Mouse (Mus musculus) CH12.LX (cell line): Measurements from ENCODE around the gene Angptl8. TPM values are rescaled to one million over a fixed set of nuclear protein-coding genes. Genes with fewer than 3 reads are reported as not detected.

Experiments
- DNase-seq: peaks from one replicate; pipeline ENCODE4 v3.0.0-alpha.2; 2013; ENCODE audit errors: extremely low read depth
- H3K27ac ChIP-seq: 2 replicates; pipeline ENCODE4 v1.5.1; 2012; ENCODE audit warnings: low read depth, mild to moderate bottlenecking, control low read depth, moderate library complexity; ENCODE audit not compliant: insufficient read depth
- H3K27me3 ChIP-seq: replicated peaks from 2 replicates; pipeline ENCODE3; 2012; ENCODE audit warnings: inconsistent platforms
- H3K36me3 ChIP-seq, 2 experiments: replicated peaks in 1 of 2; 2 replicates each; pipeline versions ENCODE3 to v1.6.1; 2012; ENCODE audit warnings: inconsistent platforms in 1 of 2, low read length in 1 of 2, mild to moderate bottlenecking in 1 of 2, mixed read lengths in 1 of 2, moderate library complexity in 1 of 2; ENCODE audit not compliant: control insufficient read depth in 1 of 2, insufficient read depth in 1 of 2
- H3K4me1 ChIP-seq, 2 experiments: 2 replicates each; pipeline ENCODE4 v1.6.1; 2012; ENCODE audit warnings: inconsistent platforms in 1 of 2, moderate library complexity in 1 of 2; ENCODE audit not compliant: insufficient read depth in 2 of 2, control insufficient read depth in 1 of 2
- H3K4me2 ChIP-seq: 2 replicates; pipeline ENCODE4 v1.6.1; 2012; ENCODE audit warnings: low read depth, mild to moderate bottlenecking, control low read depth; ENCODE audit not compliant: poor library complexity, insufficient read depth, severe bottlenecking
- H3K4me3 ChIP-seq, 3 experiments: fragments of 150-350 bp in 1 of 3; sonication (generic) in 1 of 3; replicated peaks in 1 of 3; 2 replicates each; pipeline versions ENCODE3 to v1.5.1; 2011 to 2012; ENCODE audit warnings: low read depth in 2 of 3, low read length in 2 of 3, mild to moderate bottlenecking in 2 of 3, moderate library complexity in 2 of 3, control low read depth in 1 of 3, improper control_type of control experiment in 1 of 3, inconsistent platforms in 1 of 3, mixed read lengths in 1 of 3; ENCODE audit not compliant: poor library complexity in 1 of 3
- H3K79me2 ChIP-seq: replicated peaks from 2 replicates; pipeline ENCODE4 v1.6.1; 2012; ENCODE audit warnings: mild to moderate bottlenecking, moderate library complexity; ENCODE audit not compliant: control insufficient read depth, poor library complexity, insufficient read depth, severe bottlenecking; ENCODE audit errors: extremely low read depth
- H3K9ac ChIP-seq: 2 replicates; pipeline ENCODE4 v1.6.1; 2012; ENCODE audit warnings: low read depth, mild to moderate bottlenecking, control low read depth, moderate library complexity; ENCODE audit not compliant: insufficient read depth
- H3K9me3 ChIP-seq: replicated peaks from 2 replicates; pipeline ENCODE3; 2012; ENCODE audit warnings: low read length, inconsistent platforms, mixed read lengths
- BHLHE40 ChIP-seq: IDR thresholded peaks from 2 replicates; pipeline ENCODE4 v1.6.1; 2011; ENCODE audit warnings: mild to moderate bottlenecking, low read depth, low read length, improper control_type of control experiment
- CHD2 ChIP-seq: IDR thresholded peaks from 2 replicates; pipeline ENCODE4 v1.6.1; 2011; ENCODE audit warnings: low read length, improper control_type of control experiment
- CTCF ChIP-seq, 2 experiments: IDR thresholded peaks in 1 of 2; conservative IDR thresholded peaks in 1 of 2; 2 replicates each; pipeline ENCODE4 v1.5.1; 2011 to 2012; ENCODE audit warnings: low read depth in 2 of 2, low read length in 2 of 2, improper control_type of control experiment in 1 of 2, inconsistent platforms in 1 of 2, mild to moderate bottlenecking in 1 of 2, moderate library complexity in 1 of 2
- GABPA ChIP-seq: IDR thresholded peaks from 2 replicates; pipeline ENCODE4 v1.6.1; 2012; ENCODE audit warnings: low read depth, low read length, improper control_type of control experiment, inconsistent platforms; ENCODE audit not compliant: insufficient replicate concordance
- HCFC1 ChIP-seq: IDR thresholded peaks from 2 replicates; pipeline ENCODE4 v1.6.1; 2012; ENCODE audit warnings: low read depth, mild to moderate bottlenecking, inconsistent platforms, low read length, improper control_type of control experiment
- JUN ChIP-seq: IDR thresholded peaks from 2 replicates; pipeline ENCODE4 v1.6.1; 2011; ENCODE audit warnings: low read depth, mild to moderate bottlenecking, low read length, improper control_type of control experiment, moderate library complexity; ENCODE audit not compliant: insufficient read depth
- JUND ChIP-seq: conservative IDR thresholded peaks from 2 replicates; pipeline ENCODE4 v1.6.1; 2011; ENCODE audit warnings: low read depth, low read length, improper control_type of control experiment
- MAFK ChIP-seq: IDR thresholded peaks from 2 replicates; pipeline ENCODE4 v1.6.1; 2011; ENCODE audit warnings: low read length, improper control_type of control experiment; ENCODE audit not compliant: insufficient replicate concordance
- MAX ChIP-seq: IDR thresholded peaks from 2 replicates; pipeline ENCODE4 v1.6.1; 2011; ENCODE audit warnings: low read length, improper control_type of control experiment
- MEF2A ChIP-seq: IDR thresholded peaks from 2 replicates; pipeline ENCODE4 v1.6.1; 2014; ENCODE audit warnings: low read depth, mild to moderate bottlenecking, inconsistent platforms, low read length, improper control_type of control experiment, borderline replicate concordance
- MYC ChIP-seq: IDR thresholded peaks from 2 replicates; pipeline ENCODE4 v1.6.1; 2011; ENCODE audit warnings: low read depth, mild to moderate bottlenecking, improper control_type of control experiment, low read length
- NELFE ChIP-seq: IDR thresholded peaks from 2 replicates; pipeline ENCODE4 v1.6.1; 2011; ENCODE audit warnings: low read depth, low read length, improper control_type of control experiment
- POLR2AphosphoS2 ChIP-seq: IDR thresholded peaks from 2 replicates; pipeline ENCODE4 v1.6.1; 2011; ENCODE audit warnings: low read depth, low read length, improper control_type of control experiment
- RAD21 ChIP-seq: IDR thresholded peaks from 2 replicates; pipeline ENCODE4 v1.6.1; 2011; ENCODE audit warnings: low read depth, mild to moderate bottlenecking, low read length, improper control_type of control experiment, moderate library complexity
- SIN3A ChIP-seq: IDR thresholded peaks from 2 replicates; pipeline ENCODE4 v1.6.1; 2012; ENCODE audit warnings: low read length, improper control_type of control experiment, inconsistent platforms
- USF1 ChIP-seq: IDR thresholded peaks from 2 replicates; pipeline ENCODE4 v1.6.1; 2014; ENCODE audit warnings: low read depth, mild to moderate bottlenecking, inconsistent platforms, low read length, improper control_type of control experiment
- ZMIZ1 ChIP-seq: IDR thresholded peaks from 2 replicates; pipeline ENCODE4 v1.6.1; 2012; ENCODE audit warnings: low read depth, mild to moderate bottlenecking, inconsistent platforms, low read length, improper control_type of control experiment
- ZNF384 ChIP-seq: IDR thresholded peaks from 2 replicates; pipeline ENCODE4 v1.6.1; 2012; ENCODE audit warnings: low read depth, low read length, improper control_type of control experiment, inconsistent platforms
- dilution Hi-C: fragments of 300-500 bp; cut with MboI; formaldehyde crosslinking; loops from 2 replicates; pipeline ENCODE4 v1.14.3; 2020; ENCODE audit warnings: low sequenced_read_pairs; ENCODE audit not compliant: extremely low pct_unique_long_range_greater_than_20kb, extremely low pct_ligation_motif_present
- in situ Hi-C: fragments of 300-500 bp; cut with MboI; formaldehyde crosslinking; loops from 3 replicates; pipeline ENCODE4 v1.14.3; 2019; ENCODE audit warnings: low sequenced_read_pairs, low pct_ligation_motif_present, low pct_unique_long_range_greater_than_20kb, mixed read lengths
- polyA plus RNA-seq: library from polyadenylated mRNA; unstranded; fragments of >175 nt; gene quantifications from 2 replicates; pipeline ENCODE4 v1.2.1, GENCODE M21; 2012; ENCODE audit warnings: low read depth; ENCODE audit not compliant: insufficient read length
- total RNA-seq, 2 experiments: library from RNA; depleted of rRNA; stranded (reverse); fragments of 300-350 nt in 1 of 2; fragments of >200 nt in 1 of 2; gene quantifications; 2 replicates each; pipeline ENCODE4 v1.2.3; 2012 to 2014

Angptl8 gene
- total and polyA plus RNA-seq, 3 experiments: not detected

DNA sequence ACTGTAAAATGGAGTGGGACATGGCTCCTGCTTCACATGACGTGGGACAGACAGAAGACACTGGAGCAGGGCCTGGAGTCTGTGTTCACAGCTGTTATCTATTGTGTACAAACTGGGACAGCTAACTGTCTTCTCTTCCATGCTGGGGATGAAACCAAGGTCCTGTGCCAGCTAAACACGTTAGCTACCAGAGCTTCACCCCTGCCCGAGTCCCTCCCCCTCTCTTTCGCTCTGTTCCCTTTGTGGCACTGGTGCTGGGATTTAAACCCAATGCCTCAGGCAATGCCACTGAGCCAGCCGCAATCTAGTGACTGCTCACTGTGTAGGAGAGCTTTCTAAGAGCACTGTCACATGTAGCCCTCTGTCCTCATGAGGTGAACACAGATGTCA lies 4.9 kb upstream of the Angptl8 start:
- no peak overlapping the region for H3K4me3 ChIP-seq
- no peaks in the 10 kb centered on the region for H3K9me3 ChIP-seq
- DNase-seq: no peak
- no peaks in the 10 kb centered on the region for H3K4me1 ChIP-seq
- dilution Hi-C loops: no loop called here
- no peak overlapping the region for H3K4me2 ChIP-seq
- H3K27ac ChIP-seq: no peak overlapping the region
- H3K36me3 ChIP-seq: peaks cover 8 to 20% of the 10 kb centered on the region in 2 experiments
- in situ Hi-C loops: no loop called here
- TF ChIP-seq CHD2 (no peak), USF1 (no peak), ZMIZ1 (no peak), HCFC1 (no peak), MEF2A (no peak), MAFK (no peak), MYC (no peak), RAD21 (no peak), MAX (no peak), ZNF384 (no peak), JUND (no peak)
- no peak overlapping the region for H3K9ac ChIP-seq
- no peaks in the 10 kb centered on the region for H3K27me3 ChIP-seq
- no peaks in the 10 kb centered on the region for H3K79me2 ChIP-seq

DNA sequence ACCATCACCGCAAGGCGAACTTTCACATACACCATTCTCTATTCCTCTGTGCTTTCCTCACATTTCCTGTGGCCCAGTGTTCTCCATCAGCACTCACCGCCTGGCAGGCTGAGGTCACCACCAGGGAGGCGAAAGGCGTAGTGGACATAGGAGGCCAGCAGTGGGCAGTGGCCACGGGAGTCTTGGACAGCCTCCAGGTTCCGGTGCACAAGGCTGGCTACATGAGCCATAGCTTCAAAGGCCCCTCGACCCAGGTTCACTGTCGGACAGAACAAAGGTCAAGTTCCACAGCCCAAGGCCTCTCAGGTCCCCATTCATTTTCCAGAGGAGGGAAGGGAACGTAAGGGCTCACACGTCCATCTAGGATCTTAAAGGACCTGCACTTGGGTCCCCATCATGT lies 4.4 kb upstream of the Angptl8 start:
- peaks cover 8 to 20% of the 10 kb centered on the region in 2 experiments for H3K36me3 ChIP-seq
- H3K27ac ChIP-seq: no peak overlapping the region
- no peaks in the 10 kb centered on the region for H3K79me2 ChIP-seq
- no peaks in the 10 kb centered on the region for H3K9me3 ChIP-seq
- no peak overlapping the region for H3K4me3 ChIP-seq
- H3K4me2 ChIP-seq: no peak overlapping the region
- no peaks in the 10 kb centered on the region for H3K27me3 ChIP-seq
- H3K4me1 ChIP-seq: no peaks in the 10 kb centered on the region
- dilution Hi-C loops: no loop called here
- in situ Hi-C loops: no loop called here
- no peak for TF ChIP-seq ZMIZ1
- TF ChIP-seq JUN: no peak
- no peak for TF ChIP-seq BHLHE40
- TF ChIP-seq GABPA: no peak
- TF ChIP-seq HCFC1: no peak
- no peak for TF ChIP-seq NELFE
- TF ChIP-seq SIN3A: no peak
- no peak for TF ChIP-seq CTCF (conservative IDR thresholded peaks at IDR 0.05 in 1 of 2, IDR thresholded peaks at IDR 0.05 in 1 of 2; ENCODE audit: low read depth in 2 of 2, low read length in 2 of 2)
- no peak for TF ChIP-seq POLR2AphosphoS2
- no peak for DNase-seq
- no peak overlapping the region for H3K9ac ChIP-seq
